8 mouse cellular contexts compared by ENCODE assay signal in the genomic region with DNA sequence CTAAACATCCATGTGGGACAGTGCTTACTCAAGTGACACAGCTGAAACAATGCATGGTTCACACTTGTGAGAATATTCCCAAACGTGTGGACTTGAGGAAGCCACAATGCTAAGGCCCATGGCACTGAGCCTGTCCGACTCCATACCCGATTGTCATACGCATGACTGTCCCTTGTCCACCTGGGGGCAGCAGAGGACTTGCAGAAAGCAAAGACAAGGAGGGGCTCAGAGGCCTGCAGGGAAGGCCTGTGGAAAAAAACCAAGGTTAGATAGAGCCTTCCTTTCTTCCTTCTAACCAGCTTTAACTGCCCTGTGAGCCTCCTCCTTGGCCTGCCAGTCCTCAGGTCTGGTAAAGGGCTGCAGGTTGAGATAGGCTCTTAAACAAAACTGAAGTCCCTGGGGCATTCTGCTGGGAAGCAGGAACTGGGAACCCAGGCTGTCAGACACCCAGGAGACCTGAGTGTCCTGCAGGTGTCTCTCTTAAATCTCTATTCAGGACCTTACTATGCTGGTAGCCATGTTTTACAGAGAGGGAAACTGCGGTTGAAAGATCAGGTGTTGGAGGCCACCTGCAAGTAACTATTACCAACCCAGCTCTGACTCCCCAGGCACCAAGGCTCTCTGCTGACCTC. TPM values are rescaled to one million over a fixed set of nuclear protein-coding genes. Genes with fewer than 3 reads are reported as not detected.
A peak's percentile ranks its signal among the peaks of the same experiment; 100 is the strongest.
DNase-seq lines count a peak whose midpoint lies in the region; ATAC-seq and TF ChIP-seq lines count a peak whose summit lies in the region.

No protein-coding gene starts in this region.

- peak; percentile 90 for TF ChIP-seq CTCF in gastrocnemius, adult 2 months (IDR thresholded peaks at IDR 0.05)

- DNase-seq in T-cell, adult 2 months (ENCODE audit: low spot score) = peak; percentile 19
- DNase-seq in cerebellum, postnatal 36 days = peak; percentile 66 to 72
- peak; percentile 87 for DNase-seq in gastrocnemius, adult 2 months
- DNase-seq in left cerebral cortex, adult 11 months (ENCODE audit: low spot score) = peak; percentile 73
- DNase-seq in lung, postnatal 4 days = peak; percentile 80 to 86
- DNase-seq in right cerebral cortex, postnatal 25 days = peak; percentile 81
- peak; percentile 83 for DNase-seq in urinary bladder, postnatal 25 days (ENCODE audit: low spot score)

- H3K9me3 ChIP-seq in hindbrain, embryonic 16.5 days (ENCODE audit: control insufficient read depth, low read length) = no peaks in the 10 kb centered on the region

- intact Hi-C loops in gastrocnemius, adult 2 months (cut with DNase I) = loop anchor here (1.0 to 2.0 kb wide), 2 partner anchors 56 to 160 kb away; partner anchors contain the start of gene Col27a1

- H3K27ac ChIP-seq in gastrocnemius, adult 2 months = no peak overlapping the region
- no peak overlapping the region for H3K27ac ChIP-seq in hindbrain, embryonic 16.5 days (ENCODE audit: low read depth, low read length)

- ATAC-seq in hindbrain, embryonic 16.5 days = peak; percentile 96

- no peak overlapping the region for H3K9ac ChIP-seq in hindbrain, embryonic 16.5 days (ENCODE audit: low read depth, low read length)

- H3K36me3 ChIP-seq in hindbrain, embryonic 16.5 days (ENCODE audit: control insufficient read depth, insufficient read depth, low read length) = no peaks in the 10 kb centered on the region

- H3K27me3 ChIP-seq in hindbrain, embryonic 16.5 days (replicated peaks; ENCODE audit: control insufficient read depth, insufficient read depth, low read length) = no peaks in the 10 kb centered on the region

- no peak overlapping the region for H3K4me2 ChIP-seq in hindbrain, embryonic 16.5 days (ENCODE audit: low read length)

- 18% methylated on average over 5 of the region's 5 CpGs for WGBS in hindbrain, embryonic 16.5 days

- H3K4me3 ChIP-seq in gastrocnemius, adult 2 months = no peak overlapping the region
- H3K4me3 ChIP-seq in hindbrain, embryonic 16.5 days (ENCODE audit: low read length) = no peak overlapping the region

- no peaks in the 10 kb centered on the region for H3K4me1 ChIP-seq in hindbrain, embryonic 16.5 days (ENCODE audit: control insufficient read depth, insufficient read depth, low read depth, low read length)

RNA-seq across cellular contexts. Expression of gene Ambp, which starts 4.5 kb away (rescaled TPM):
- not detected for total RNA-seq in gastrocnemius, adult 2 months (2021)
- polyA plus RNA-seq in hindbrain, embryonic 16.5 days (2015; fragmentation: Nextera tagmentation; extraction: Ambion mirVana) = 0.29 TPM in 1 of 2 replicates, not detected in the other

RNA-seq across cellular contexts. Expression of gene Kif12, which starts 12.9 kb away (rescaled TPM):
- total RNA-seq in gastrocnemius, adult 2 months (2021) = not detected
- not detected in 2 replicates for polyA plus RNA-seq in hindbrain, embryonic 16.5 days (2015; fragmentation: Nextera tagmentation; extraction: Ambion mirVana)

RNA-seq across cellular contexts. Expression of gene Col27a1, which starts 54.7 kb away (rescaled TPM):
- under 1 TPM; 0.23 to 0.75 TPM for total RNA-seq in gastrocnemius, adult 2 months (2021)
- polyA plus RNA-seq in hindbrain, embryonic 16.5 days (2015; fragmentation: Nextera tagmentation; extraction: Ambion mirVana) = 2.7 and 3.1 TPM in 2 replicates

Comparison
In these comparisons a context has a peak if more than half of its experiments do, and no peak if none do; other contexts are left out.
1. DNase-seq: peak in every context shown above with its lines; median percentile 87 in gastrocnemius, adult 2 months; 83 in lung, postnatal 4 days; 83 in urinary bladder, postnatal 25 days; 81 in right cerebral cortex, postnatal 25 days; 73 in left cerebral cortex, adult 11 months; 69 in cerebellum, postnatal 36 days; 19 in T-cell, adult 2 months.